Mouse (Mus musculus): ENCODE measurements around the gene Cfl1. TPM values are rescaled to one million over a fixed set of nuclear protein-coding genes. Genes with fewer than 3 reads are reported as not detected.

The Cfl1 gene
- polyA plus RNA-seq (2012; rRNA removed) = 410 and 421 TPM in 2 replicates

DNA sequence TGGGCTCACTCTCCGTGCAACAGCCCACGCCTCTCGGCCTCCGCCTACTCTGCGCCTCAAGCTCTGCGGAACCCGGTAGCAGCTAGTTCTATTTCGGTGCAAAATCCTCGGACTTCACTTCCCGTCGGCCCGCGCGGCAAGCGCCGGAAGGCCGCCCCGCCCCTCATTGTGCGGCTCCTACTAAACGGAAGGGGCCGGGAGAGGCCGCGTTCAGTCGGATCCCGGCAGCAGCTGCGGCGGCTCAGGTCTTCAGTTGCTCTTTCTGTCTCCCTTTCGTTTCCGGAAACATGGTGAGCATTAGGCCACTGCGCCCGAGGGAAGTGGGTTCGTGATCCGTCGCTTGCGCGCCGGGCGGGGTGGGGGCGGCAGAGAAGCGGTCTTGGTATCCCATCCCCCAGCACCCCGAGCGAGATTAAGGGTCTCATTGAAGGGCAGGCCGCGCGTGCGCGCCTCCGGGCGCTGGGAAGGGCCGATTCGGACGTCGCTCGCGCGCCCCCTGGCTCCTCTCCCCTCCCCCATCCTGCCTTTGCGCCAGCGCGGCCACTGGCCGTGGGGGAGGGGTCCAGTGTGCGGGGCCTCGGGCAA lies at the start of gene Cfl1:
Gene Cfl1 (plus strand): TSS at position 143 of the 585 bp plus-strand sequence.
- DNase-seq (ENCODE audit: low read depth) = peak; percentile 68

DNA sequence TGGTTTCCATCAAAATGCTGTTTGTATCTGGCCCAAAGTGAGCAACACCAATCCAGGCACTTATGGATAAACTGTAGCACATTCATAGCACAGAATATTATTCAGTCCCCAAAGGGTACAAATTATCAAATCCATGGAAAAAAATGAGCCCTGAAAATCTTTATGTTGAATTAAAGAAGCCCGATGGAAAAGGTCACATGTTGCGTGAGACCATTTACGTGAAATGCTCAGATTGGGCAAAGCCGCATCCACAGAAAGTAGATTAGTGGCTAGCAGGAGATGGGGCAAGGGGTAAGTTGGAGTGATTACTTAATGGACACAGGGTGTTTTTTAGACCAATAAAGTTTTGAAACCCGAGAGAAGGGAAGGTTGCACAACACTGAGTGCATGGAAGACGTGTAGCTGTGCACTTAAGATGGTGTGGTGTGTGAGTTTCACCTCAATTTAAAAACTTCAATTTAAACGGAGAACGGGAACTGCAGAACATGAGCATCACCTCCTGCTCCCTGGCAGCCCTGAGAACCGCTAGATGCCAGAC lies 45.8 kb upstream of the Cfl1 start:
- DNase-seq (ENCODE audit: low read depth) = no peak

DNA sequence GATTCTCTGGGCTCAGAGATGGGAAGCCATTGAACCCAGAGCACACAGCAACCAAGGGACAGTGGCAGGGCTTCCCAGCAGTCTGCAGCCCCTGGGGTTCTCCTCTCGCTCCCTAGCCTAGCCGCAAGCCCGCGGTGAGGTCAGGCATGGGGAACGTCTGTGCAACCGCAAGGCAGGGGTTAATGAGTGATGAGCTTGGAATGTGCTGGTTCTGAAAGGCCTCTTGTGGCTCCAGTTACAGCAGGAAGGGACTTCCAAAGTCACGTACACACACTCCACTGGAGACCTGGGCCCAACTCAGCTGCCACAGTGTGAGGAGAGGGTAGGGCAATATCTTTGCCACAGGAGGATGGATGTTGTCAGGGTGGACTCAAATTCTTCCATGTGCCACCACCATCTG lies 45.3 kb upstream of the Cfl1 start:
- DNase-seq (ENCODE audit: low read depth) = no peak

DNA sequence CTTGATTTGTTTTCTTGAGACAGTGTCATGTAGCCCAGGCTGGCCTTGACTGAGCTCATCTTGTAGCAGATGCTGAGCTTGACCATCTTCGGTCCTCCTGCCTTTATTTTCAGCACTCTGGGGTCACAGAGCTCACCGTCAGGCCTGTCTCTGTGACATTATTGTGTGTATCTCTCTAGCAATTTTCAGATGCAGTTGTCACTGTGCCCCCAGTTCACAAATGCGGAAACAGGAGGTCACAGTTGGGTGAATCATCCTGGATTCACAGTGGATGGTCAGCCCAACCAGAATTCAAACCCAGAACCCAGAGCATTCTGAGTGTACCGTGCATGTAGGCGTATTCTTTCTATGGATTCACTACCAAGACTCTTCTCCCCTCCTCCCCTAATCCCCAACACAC lies 44.5 kb upstream of the Cfl1 start:
- DNase-seq (ENCODE audit: low read depth) = no peak

DNA sequence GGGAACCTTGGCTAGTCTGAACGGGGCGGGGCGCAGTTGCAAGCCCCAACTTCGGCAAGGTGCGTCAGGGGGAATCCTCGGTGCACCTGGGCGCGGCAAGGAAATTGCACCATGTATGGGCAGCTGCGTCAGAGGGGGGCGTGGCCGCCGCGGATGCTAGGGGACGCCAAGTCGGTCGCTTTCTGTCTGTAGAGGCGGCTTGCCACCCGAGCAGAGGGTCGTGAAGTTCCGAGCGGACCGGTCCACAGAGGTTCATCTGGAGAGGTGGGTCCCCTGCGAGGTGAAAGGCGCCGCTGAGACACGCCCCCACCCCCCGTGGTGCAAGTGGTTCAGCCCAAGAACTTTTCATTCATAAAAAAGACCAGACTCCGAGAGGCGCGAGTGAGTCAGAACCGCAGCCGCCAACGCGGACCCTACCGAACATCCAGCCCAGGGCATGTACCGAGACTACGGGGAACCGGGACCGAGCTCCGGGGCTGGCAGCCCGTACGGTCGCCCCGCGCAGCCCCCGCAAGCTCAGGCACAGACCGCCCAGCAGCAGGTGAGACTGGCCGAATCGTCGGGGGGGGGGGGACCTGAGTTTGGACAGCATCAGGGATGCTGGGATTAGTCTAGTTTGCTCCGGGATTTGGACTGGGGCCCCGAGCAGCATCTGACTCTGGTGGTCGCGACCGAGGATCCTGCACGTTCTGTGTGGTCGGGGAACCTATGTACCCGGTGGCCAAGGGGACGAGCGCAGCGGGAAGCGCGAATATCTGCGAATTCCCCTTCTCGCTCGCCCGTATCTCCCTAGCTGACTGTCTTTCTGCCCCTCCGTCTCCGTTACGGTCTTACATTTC lies 42.5 kb upstream of the Cfl1 start, which contains the start of gene Fosl1:
Gene Fosl1 (plus strand): TSS at position 33 of the 839 bp plus-strand sequence.
- no peak for DNase-seq (ENCODE audit: low read depth)

DNA sequence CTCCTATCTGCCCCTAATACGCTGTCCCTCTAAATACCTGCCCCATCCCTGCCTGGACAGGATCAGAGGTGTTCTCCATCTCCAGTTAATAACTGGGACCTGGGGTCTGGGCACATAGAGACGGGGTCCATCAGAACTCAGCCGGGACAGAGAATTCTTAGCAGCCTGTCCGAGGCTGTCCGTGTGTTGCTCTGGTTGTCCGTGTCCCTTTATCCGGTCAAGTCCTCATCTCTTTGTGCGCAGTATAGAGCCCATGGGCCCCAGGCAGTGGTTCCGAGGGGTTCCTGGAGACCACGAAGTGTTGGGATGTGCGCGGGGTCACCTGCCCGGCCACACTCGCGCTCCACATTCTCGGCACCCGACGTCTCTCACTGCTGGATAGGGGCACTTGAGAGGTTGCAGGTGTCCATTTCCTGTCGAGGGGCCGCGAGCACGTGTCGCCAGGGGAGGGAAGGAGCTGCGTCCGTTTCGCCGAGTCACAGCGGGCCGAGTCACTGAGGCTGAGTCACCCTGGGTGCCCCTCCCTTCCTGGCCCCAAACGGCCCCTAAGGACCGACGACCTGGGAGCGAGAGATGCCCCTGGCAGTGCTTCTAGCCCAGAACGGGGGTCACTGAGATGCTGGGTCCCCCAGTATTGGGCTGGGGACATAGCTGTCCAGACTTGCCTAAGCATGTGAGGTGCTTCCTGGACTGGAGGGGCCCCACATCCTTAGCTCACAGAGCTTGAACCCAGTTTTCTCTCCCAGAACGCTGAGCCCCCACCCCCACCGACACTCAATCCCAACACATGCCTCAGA lies 41.7 kb upstream of the Cfl1 start:
- no peak for DNase-seq (ENCODE audit: low read depth)

DNA sequence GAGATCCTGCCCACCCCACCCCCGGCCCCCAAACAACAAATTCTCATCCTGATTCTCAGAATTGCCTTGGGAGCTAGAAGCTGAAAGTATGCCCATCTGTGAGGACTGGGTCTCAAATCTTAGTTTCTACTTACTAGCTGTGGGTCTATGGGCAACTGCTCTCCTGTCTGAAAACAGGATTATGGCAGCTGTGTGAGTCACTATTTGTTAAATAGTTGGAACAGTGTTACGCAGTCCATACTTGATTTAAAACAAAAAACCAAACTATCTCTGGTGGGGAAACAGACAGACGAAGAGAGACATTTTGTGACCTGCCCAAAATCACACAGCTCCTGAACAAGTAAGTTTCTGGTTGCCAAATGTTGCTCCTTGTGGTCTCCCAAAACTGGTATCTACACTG lies 40.6 kb upstream of the Cfl1 start:
- DNase-seq (ENCODE audit: low read depth) = no peak

DNA sequence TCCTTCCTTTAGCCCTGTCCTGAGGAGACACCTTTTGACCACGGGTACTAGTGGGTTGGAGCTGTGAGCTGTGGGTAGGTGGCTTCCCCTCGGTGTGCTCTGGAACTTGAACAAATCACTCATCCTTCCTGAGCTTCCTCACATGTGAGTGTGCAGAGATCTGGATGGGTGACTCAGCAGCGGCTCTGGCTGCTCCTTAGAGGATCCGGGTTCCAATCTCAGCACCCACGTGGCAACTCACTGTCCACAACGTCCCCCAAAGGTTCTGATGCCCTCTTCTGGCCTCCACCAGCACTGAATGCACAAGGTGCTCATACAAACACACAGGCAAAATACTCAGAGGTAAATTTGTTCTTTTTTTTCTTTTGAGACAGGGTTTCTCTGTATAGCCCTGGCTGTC lies 38.5 kb upstream of the Cfl1 start:
- no peak for DNase-seq (ENCODE audit: low read depth)

DNA sequence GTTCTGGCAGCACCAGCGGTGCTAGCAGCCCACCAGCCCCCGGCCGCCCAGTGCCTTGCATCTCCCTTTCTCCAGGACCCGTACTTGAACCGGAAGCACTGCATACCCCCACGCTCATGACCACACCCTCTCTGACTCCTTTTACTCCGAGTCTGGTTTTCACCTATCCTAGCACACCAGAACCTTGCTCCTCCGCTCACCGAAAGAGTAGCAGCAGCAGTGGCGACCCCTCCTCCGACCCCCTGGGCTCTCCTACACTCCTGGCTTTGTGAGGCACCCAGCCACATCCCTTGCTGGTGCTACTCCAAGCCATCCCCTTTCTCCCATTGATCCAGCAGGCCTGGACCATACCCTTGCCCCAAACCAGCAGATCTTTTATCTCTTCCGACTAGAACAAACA lies 35.2 kb upstream of the Cfl1 start:
- no peak for DNase-seq (ENCODE audit: low read depth)

DNA sequence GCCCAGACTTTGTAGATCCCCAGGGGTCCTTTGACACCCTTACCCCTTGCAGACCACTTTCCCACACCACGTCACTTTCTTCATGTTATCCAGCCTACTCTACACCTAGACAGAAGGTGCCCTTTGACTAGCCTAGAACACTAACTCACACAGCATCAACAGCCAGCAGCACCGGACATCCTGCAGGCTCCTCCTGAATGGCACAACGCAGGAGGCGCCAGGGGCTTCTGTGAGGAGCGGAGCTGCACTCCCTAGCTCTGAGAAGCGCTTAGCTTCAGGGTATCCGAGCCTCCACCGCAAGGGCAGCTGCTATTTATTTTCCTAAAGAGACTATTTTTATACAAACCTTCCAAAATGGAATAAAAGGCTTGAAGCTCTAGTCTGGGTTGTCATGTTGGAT lies 34.7 kb upstream of the Cfl1 start:
- DNase-seq (ENCODE audit: low read depth) = no peak

DNA sequence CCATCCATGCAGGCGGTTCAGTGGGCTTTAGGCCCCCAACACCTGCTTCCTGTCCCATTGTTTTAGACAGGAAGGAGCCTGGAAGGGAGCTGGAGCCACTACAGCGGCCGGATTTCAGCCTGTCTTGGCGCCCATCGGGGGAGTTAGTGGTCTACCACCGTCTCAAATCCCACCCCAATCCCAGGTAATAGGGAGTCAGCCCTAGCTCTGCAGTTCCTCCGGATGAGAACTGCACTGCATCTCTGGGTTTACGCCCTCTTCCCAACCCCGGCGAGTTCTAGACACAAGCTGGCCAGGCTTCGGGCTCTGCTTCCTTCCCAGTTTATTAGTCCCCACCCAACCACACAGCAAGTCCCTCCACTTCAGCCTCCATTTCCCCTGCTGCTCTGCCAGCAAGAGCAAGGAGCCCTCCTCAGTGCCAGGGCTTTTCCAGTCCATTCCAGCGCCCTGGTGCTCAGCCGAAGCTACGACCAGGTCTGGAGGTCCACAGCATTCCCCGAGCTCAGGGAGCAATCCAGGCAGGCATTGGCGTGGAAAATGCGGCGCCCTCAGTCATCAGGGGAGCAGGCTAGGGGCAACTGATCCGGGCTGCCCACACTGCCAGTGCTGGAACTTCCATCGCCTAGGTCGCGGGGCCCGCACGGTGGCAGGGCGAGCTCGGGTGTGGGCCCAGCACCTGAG lies 33.9 kb upstream of the Cfl1 start:
- no peak for DNase-seq (ENCODE audit: low read depth)

DNA sequence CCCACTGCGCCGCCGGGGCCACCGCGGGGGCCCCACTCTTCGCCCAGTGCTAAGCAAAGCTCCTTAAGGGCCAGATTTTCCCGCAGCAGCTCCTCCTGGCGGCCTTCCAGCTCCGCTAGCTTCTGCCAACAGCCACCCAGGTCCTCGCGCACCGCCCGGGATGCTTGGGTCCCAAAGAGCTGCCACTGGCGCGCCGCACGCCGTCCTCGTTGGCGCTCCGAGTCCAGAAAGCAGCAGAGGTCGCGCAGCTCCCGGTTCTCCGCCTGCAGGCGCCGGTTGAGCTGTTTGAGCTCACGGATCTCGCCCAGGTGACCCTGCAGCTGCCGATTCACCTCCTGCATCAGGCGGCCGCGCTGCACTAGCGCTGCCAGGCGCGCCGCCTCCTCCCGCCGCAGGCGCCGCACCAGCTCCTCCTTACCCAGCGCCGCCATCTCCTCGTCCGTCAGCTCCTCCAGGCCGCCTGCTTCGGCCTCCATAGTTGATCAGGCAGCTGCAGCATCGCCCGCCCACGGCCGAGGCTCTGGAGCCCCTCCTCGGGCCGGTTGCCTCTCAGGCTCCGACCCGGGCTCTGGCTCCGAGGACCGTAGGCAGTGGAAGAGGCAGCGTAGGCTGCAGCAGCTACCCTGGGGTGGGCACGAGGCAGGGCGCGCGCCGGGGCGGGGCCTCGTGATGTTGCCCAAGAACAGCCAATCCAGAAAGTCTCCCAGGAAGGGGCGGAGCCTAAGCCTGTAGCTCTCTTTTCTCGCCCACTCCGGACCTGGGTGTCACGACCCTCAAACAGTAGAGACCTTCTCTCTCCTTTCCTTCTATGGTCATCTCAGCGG lies 33.1 kb upstream of the Cfl1 start:
- DNase-seq (ENCODE audit: low read depth) = no peak

DNA sequence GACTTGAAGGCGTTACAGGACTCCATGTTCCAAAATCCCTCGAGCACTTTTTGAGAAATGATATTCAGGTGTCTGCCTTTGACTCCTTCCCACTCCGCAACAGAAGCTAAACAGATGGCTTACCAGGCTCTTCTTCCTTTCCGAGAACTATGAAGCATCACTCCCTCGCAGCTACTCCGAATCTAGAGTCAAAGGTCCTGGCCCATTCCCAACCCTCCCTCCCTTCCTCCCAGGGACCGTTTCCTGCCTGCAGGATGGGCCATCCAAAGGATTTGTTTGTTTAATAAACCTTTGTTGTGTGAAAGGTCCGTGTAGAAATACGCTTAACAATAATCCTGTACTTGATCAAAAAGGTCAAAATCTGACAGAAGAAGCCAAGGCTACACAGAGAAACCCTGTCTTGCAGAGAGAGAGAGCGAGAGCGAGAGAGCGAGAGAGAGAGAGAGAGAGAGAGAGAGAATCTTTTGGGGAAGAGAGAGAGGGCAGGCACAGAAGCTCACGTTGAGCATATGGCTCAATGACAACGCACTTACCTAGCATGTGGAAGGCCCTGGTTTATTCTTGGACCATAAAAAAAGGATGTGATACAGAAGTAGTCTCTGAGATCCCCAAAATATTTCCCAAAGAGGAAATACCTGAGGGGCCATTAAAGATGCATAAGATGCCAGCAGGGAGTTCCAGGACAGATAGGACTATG lies 32.4 kb upstream of the Cfl1 start, which contains the start of gene Ccdc85b:
Gene Ccdc85b (minus strand): TSS at position 149 of the 697 bp plus-strand sequence.
- DNase-seq (ENCODE audit: low read depth) = no peak

DNA sequence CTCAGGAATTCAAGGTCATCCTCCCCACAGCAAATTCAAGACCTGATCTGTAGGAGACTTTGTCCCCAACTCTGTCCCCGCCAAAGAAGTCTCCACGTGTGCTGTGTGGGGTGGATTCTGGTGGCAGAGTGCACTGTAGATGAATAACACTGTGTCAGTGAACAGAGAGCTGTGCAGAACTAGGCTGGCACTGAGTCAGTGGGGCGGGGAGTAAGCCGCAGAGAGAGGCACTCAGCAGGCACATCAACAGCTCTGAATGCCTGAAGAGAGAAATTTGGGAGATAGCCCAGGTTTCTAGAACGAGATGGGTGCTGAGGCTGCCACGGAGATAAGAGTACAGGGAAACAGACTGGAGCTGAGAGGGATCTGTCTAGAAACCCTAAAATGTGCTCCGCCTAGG lies 31.2 kb upstream of the Cfl1 start:
- DNase-seq (ENCODE audit: low read depth) = no peak

DNA sequence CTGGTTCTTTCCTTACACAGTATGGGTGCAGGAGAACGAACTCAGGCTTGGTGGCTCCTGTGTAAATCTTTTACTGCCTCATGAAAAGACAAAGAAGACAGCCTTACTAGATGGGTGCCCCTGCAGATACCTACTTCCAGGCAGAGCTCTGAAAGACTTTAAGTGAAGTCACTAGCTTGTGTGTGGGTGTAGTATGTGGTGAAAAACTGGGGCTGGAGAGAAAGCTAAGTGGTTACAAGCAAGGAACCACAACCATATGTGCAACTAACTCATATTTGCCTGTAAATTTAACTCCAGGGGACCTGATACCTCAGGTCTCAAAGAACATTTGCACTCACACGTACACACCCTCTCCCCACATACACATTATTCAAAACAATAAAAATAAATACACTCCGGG lies 30.4 kb upstream of the Cfl1 start:
- DNase-seq (ENCODE audit: low read depth) = no peak

DNA sequence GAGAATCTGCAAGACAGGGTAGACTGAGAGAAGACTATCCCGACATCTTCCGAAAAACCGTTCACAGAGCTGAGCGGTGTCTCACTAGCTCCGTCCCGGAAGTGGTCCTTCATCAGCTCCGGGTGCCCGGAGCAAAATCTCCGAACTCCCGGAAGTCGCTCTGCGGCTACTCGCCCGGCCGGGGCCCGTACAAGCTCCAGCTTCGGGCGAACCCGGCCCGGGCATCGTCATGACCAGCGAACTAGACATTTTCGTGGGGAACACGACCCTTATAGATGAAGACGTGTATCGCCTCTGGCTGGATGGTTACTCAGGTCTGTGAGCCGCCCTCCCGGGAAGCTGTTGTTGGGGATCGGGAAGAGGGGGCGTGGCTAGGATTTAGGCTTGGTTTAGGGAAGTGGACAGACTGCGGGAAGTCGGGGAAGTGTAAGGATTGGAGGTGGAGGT lies 29.8 kb upstream of the Cfl1 start, which contains the start of gene Fibp:
Gene Fibp (plus strand): TSS at position 151 of the 447 bp plus-strand sequence.
- DNase-seq (ENCODE audit: low read depth) = no peak

DNA sequence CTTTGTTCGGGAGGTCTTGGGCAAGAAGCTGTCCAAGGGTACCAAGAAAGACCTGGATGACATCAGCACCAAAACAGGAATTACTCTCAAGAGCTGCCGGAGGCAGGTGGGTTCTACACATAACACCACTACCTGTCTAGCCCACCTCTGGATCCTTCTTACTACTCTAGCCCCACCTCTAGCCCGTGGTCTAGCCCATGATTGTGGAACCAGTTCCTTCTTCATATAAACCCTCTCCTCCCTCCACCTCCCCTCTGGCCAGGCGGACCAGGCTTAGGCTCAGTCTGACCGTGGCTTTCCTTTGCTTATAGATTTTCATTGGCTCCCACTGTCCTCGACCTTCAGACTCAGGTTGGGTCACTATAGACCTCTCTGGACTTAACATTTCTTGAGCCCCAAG lies 28.8 kb upstream of the Cfl1 start:
- no peak for DNase-seq (ENCODE audit: low read depth)

DNA sequence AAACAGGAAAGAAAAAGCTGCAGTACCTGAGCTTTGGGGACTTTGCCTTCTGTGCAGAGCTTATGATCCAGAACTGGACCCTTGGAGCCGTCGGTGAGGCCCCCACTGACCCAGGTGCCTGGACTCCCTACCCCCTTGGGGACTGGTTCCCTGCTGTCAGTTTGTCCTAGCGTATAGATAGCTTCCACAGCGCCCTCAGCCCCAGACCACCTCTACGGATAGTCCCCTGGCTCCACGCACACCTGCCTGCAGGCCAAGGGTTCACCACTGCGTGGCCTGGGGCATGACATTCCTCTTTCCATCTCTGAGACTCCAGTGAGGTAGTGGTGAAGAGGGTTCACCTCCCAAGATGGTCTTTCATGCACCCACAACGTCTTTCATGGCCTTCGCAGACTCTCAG lies 27.0 kb upstream of the Cfl1 start:
- no peak for DNase-seq (ENCODE audit: low read depth)

DNA sequence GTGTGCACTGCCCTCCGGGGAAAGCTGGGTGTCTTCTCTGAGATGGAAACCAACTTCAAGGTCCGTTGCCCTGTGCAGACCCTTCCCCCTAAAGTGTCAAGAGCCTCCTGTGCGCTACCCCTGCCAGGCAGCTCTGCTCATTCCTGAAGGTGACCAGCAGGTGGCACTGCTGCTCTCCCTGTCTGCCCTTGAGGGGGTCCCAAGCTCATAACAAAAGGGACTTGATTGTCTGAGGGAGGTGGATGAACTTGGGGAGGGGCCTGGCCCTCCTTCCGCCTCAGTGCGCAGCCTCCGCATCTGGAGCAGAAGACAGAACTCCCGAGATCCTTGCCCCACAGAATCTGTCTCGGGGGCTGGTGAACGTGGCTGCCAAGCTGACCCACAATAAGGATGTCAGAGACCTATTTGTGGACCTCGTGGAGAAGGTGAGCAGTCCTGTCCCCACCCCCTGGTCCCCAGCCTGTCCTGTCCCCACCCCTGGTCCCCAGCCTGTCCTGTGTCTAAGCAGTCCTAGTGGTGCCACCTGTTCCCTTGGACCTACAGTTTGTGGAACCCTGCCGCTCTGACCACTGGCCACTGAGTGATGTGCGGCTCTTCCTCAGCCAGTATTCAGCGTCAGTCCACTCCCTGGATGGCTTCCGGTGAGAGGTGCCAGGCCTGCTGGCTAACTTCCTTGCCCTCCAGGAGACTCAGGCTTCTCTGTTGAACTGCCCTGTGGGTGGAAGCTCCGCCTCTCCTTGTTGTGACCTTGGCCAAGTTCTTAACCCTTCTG lies 26.3 kb upstream of the Cfl1 start:
- DNase-seq (ENCODE audit: low read depth) = no peak
